Mouse (Mus musculus): ENCODE measurements around the gene Plcd1.

GRCm38 (mm10) chr9:119100177-119100898 lies 7.0 kb upstream of the Plcd1 start:
- TF ChIP-seq CTCF (IDR thresholded peaks at IDR 0.05; ENCODE audit: control insufficient read depth, insufficient read depth, low read length) (no peak), POLR2A (IDR thresholded peaks at IDR 0.05; ENCODE audit: borderline replicate concordance, control insufficient read depth, low read depth, low read length) (no peak)
